Mouse (Mus musculus) ES-E14 (cell line): ENCODE measurements at regions not wholly inside any gene's neighbourhood (a gene's known extent, or its start where the extent isn't known, plus 50 kb on each side); places are given as distances from the start of the nearest gene placed in this dataset.

ENCODE experiments used
- DNase-seq: peaks from one replicate; pipeline ENCODE4 v3.0.0-alpha.2; 2013; ENCODE audit warnings: low read depth, low spot score
- H3K27ac ChIP-seq: 2 replicates; pipeline ENCODE4 v1.5.1; 2012; ENCODE audit warnings: low read depth, mild to moderate bottlenecking, low read length, moderate library complexity, mixed read lengths; ENCODE audit not compliant: poor library complexity, insufficient read depth, severe bottlenecking
- H3K36me3 ChIP-seq: 2 replicates; pipeline ENCODE4 v1.6.1; 2012; ENCODE audit warnings: mild to moderate bottlenecking, low read length, moderate library complexity, mixed read lengths; ENCODE audit not compliant: control insufficient read depth, poor library complexity, insufficient read depth, severe bottlenecking
- H3K4me1 ChIP-seq, 2 experiments: fragments of 150-350 bp in 1 of 2; sonication (generic) in 1 of 2; 2 replicates each; pipeline ENCODE4 v1.6.1; 2012; ENCODE audit warnings: low read length in 2 of 2, mild to moderate bottlenecking in 1 of 2, mixed read lengths in 1 of 2; ENCODE audit not compliant: control insufficient read depth in 2 of 2, insufficient read depth in 2 of 2, poor library complexity in 1 of 2
- H3K4me3 ChIP-seq, 2 experiments: fragments of 150-350 bp in 1 of 2; sonication (generic) in 1 of 2; 2 replicates each; pipeline ENCODE4 v1.5.1; 2012; ENCODE audit warnings: low read length in 2 of 2, low read depth in 1 of 2, mild to moderate bottlenecking in 1 of 2, mixed read lengths in 1 of 2; ENCODE audit not compliant: insufficient read depth in 1 of 2, poor library complexity in 1 of 2, severe bottlenecking in 1 of 2
- H3K9ac ChIP-seq: 2 replicates; pipeline ENCODE4 v1.6.1; 2012; ENCODE audit warnings: low read depth, mild to moderate bottlenecking, low read length, mixed read lengths; ENCODE audit not compliant: poor library complexity, insufficient read depth, severe bottlenecking
- H3K9me3 ChIP-seq: fragments of 150-350 bp; sonication (generic); 2 replicates; pipeline ENCODE4 v1.6.1; 2012; ENCODE audit warnings: low read depth, mild to moderate bottlenecking, low read length; ENCODE audit not compliant: control insufficient read depth, insufficient read depth
- CHD2 ChIP-seq: IDR thresholded peaks from 2 replicates; pipeline ENCODE4 v1.6.1; 2014; ENCODE audit warnings: mild to moderate bottlenecking, low read depth, low read length, inconsistent platforms
- HCFC1 ChIP-seq: IDR thresholded peaks from 2 replicates; pipeline ENCODE4 v1.6.1; 2012; ENCODE audit warnings: low read length, inconsistent platforms, borderline replicate concordance; ENCODE audit not compliant: insufficient read depth
- MAFK ChIP-seq: IDR thresholded peaks from 2 replicates; pipeline ENCODE4 v1.6.1; 2014; ENCODE audit warnings: mild to moderate bottlenecking, low read depth, low read length, inconsistent platforms; ENCODE audit not compliant: insufficient read depth
- ZC3H11A ChIP-seq: IDR thresholded peaks from 2 replicates; pipeline ENCODE4 v1.6.1; 2012; ENCODE audit warnings: low read depth, mild to moderate bottlenecking, inconsistent platforms, low read length, borderline replicate concordance
- ZNF384 ChIP-seq: IDR thresholded peaks from 2 replicates; pipeline ENCODE4 v1.6.1; 2012; ENCODE audit warnings: low read depth, low read length, inconsistent platforms
- in situ Hi-C, 2 experiments: fragments of 600-800 bp; cut with MboI; formaldehyde crosslinking; loops; one replicate each; pipeline ENCODE4 v1.15.1; 2025; ENCODE audit warnings: low sequenced_read_pairs in 2 of 2, inconsistent platforms in 1 of 2; ENCODE audit not compliant: unreplicated experiment in 2 of 2

GRCm38 (mm10) chr12:31130434-31130833 is 56.8 kb downstream of the Fam110c start:
- Histone ChIP-seq H3K4me3 (no peak overlapping the region), H3K9ac (no peak overlapping the region), H3K9me3 (no peaks in the 10 kb centered on the region), H3K27ac (no peak overlapping the region), H3K36me3 (no peaks in the 10 kb centered on the region), H3K4me1 (no peaks in the 10 kb centered on the region)
- in situ Hi-C loops, result no loop called here
- TF ChIP-seq ZNF384, result no peak
- TF ChIP-seq CHD2, result no peak
- no peak for TF ChIP-seq HCFC1
- TF ChIP-seq MAFK, result no peak
- TF ChIP-seq ZC3H11A, result no peak
- DNase-seq, result no peak

- TF ChIP-seq ZC3H11A, result no peak
- TF ChIP-seq MAFK, result no peak
- no peak for TF ChIP-seq ZNF384
- no peak for TF ChIP-seq HCFC1
- no peak for TF ChIP-seq CHD2
- Histone ChIP-seq H3K36me3 (no peaks in the 10 kb centered on the region), H3K27ac (no peak overlapping the region), H3K9ac (no peak overlapping the region), H3K4me1 (no peaks in the 10 kb centered on the region), H3K9me3 (no peaks in the 10 kb centered on the region), H3K4me3 (no peak overlapping the region)
- in situ Hi-C loops, result no loop called here
- DNase-seq, result no peak
Measured at GRCm38 (mm10) chr12:31134465-31134992, 60.9 kb downstream of the Fam110c start.

DNA sequence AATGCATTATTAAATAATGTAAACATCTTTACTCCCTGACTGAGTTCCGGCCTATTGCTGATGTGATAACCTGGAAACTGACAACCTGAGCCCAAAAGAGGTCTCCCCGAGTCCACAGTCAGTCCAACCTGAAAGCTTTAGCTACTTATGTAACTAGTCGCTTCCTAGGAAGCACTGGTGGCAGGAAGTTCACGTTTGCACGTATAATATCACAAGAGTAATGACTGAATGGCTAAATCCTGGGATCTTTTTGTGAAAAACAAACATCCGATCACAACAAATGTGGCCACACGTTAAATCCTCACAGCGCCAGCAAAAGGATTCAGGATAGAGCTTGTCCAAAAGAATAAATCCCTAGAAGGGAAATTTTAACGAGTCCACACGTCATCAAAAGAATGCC is 62.7 kb downstream of the Fam110c start:
- H3K9ac ChIP-seq, result no peak overlapping the region
- in situ Hi-C loops, result no loop called here
- TF ChIP-seq MAFK, result no peak
- no peak for TF ChIP-seq CHD2
- TF ChIP-seq HCFC1, result no peak
- TF ChIP-seq ZNF384, result no peak
- no peak for TF ChIP-seq ZC3H11A
- no peak overlapping the region for H3K4me3 ChIP-seq
- no peaks in the 10 kb centered on the region for H3K4me1 ChIP-seq
- H3K9me3 ChIP-seq, result no peaks in the 10 kb centered on the region
- DNase-seq, result no peak
- H3K27ac ChIP-seq, result no peak overlapping the region
- no peaks in the 10 kb centered on the region for H3K36me3 ChIP-seq

DNA sequence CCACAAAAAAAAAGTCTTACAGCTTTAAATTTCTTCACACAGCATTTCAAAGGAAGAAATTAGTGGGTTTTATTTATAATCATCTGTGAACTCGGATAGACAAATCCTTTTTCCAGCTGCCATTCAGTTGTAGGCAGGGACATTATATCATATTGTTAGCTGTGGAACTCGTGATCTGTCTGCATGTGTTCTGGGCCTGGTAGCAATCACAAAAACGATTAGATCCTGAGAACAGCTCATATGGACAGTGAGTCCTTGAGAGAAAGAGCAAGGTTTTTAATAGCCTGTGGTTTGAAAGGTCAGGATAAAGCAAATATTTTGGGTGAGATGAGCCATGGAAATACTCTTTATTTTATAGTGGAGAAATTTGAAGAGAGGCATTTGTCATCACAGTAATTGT is 63.2 kb downstream of the Fam110c start:
- H3K9ac ChIP-seq, result no peak overlapping the region

GRCm38 (mm10) chr12:31137431-31137830 is 63.8 kb downstream of the Fam110c start:
- Histone ChIP-seq H3K9ac (no peak overlapping the region), H3K27ac (no peak overlapping the region), H3K4me1 (no peaks in the 10 kb centered on the region), H3K4me3 (no peak overlapping the region), H3K9me3 (no peaks in the 10 kb centered on the region), H3K36me3 (no peaks in the 10 kb centered on the region)
- in situ Hi-C loops, result no loop called here
- TF ChIP-seq ZNF384 (no peak), ZC3H11A (no peak), CHD2 (no peak), HCFC1 (no peak), MAFK (no peak)
- DNase-seq, result no peak

More for the DNA sequence above, 63.2 kb downstream of the Fam110c start:
- Histone ChIP-seq H3K9me3 (no peaks in the 10 kb centered on the region), H3K36me3 (no peaks in the 10 kb centered on the region), H3K4me1 (no peaks in the 10 kb centered on the region), H3K27ac (no peak overlapping the region), H3K4me3 (no peak overlapping the region)
- no peak for DNase-seq
- in situ Hi-C loops, result no loop called here
- no peak for TF ChIP-seq HCFC1
- TF ChIP-seq ZC3H11A, result no peak
- TF ChIP-seq ZNF384, result no peak
- TF ChIP-seq CHD2, result no peak
